Mouse (Mus musculus) midbrain, embryonic 16.5 days (tissue): ENCODE results near the gene Ehd1. TPM values are rescaled to one million over a fixed set of nuclear protein-coding genes. Genes with fewer than 3 reads are reported as not detected.

Experiments used
- ATAC-seq: fragments of 200-750 bp; cut with Nextera tagmentation; 2 replicates; pipeline ENCODE4 v1.8.0; 2017; ENCODE audit warnings: moderate TSS enrichment
- H3K27ac ChIP-seq: fragments of 300-500 bp; sonication (generic); 2 replicates; pipeline ENCODE4 v1.5.1; 2014; ENCODE audit warnings: mild to moderate bottlenecking, low read length, mixed read lengths
- H3K27me3 ChIP-seq: fragments of 300-500 bp; sonication (generic); 2 replicates; pipeline ENCODE4 v1.6.1; 2014; ENCODE audit warnings: low read depth, low read length, mixed read lengths; ENCODE audit not compliant: control insufficient read depth, insufficient read depth
- H3K36me3 ChIP-seq: fragments of 300-500 bp; sonication (generic); 2 replicates; pipeline ENCODE4 v1.6.1; 2014; ENCODE audit warnings: mild to moderate bottlenecking, low read length, moderate library complexity, mixed read lengths; ENCODE audit not compliant: control insufficient read depth, insufficient read depth
- H3K4me1 ChIP-seq: fragments of 300-500 bp; sonication (generic); 2 replicates; pipeline ENCODE4 v1.6.1; 2014; ENCODE audit warnings: mild to moderate bottlenecking, low read length, mixed read lengths; ENCODE audit not compliant: control insufficient read depth, insufficient read depth
- H3K4me2 ChIP-seq: fragments of 300-500 bp; sonication (generic); 2 replicates; pipeline ENCODE4 v1.6.1; 2014; ENCODE audit warnings: mild to moderate bottlenecking, low read length, mixed read lengths
- H3K4me3 ChIP-seq: fragments of 300-500 bp; sonication (generic); 2 replicates; pipeline ENCODE4 v1.5.1; 2014; ENCODE audit warnings: low read depth, mild to moderate bottlenecking, low read length, moderate library complexity, mixed read lengths
- H3K9ac ChIP-seq: fragments of 300-500 bp; sonication (generic); 2 replicates; pipeline ENCODE4 v1.6.1; 2014; ENCODE audit warnings: low read depth, low read length, mixed read lengths
- H3K9me3 ChIP-seq: fragments of 300-500 bp; sonication (generic); replicated peaks from 2 replicates; pipeline ENCODE4 v1.6.1; 2014; ENCODE audit warnings: mild to moderate bottlenecking, low read length, mixed read lengths; ENCODE audit not compliant: control insufficient read depth, poor library complexity, severe bottlenecking
- WGBS: fragments of 180-500 bp; shearing (Covaris S2); extraction: QIAGEN DNeasy Blood & Tissue Kit; methylation state at CpG from one replicate; pipeline ENCODE4 v1.1.7; 2014; 5-methylcytosine and 5-hydroxymethylcytosine counted together
- polyA plus RNA-seq: library from polyadenylated mRNA; unstranded; fragments of >200 nt; fragmentation: Nextera tagmentation; extraction: Ambion mirVana; gene quantifications from 2 replicates; pipeline ENCODE4 v1.2.1, GENCODE M21; 2015

Gene Ehd1
- polyA plus RNA-seq, 1 experiment from 2014 or later: 99.6 TPM

GRCm38 (mm10) chr19:6273592-6273991 is 2.9 kb upstream of the Ehd1 start:
- 85% methylated on average over 4 of the region's 4 CpGs for WGBS
- H3K9ac ChIP-seq: no peak overlapping the region
- no peak overlapping the region for H3K27ac ChIP-seq
- no peak for ATAC-seq
- H3K4me1 ChIP-seq: peaks cover 14% of the 10 kb centered on the region
- no peaks in the 10 kb centered on the region for H3K9me3 ChIP-seq
- H3K4me3 ChIP-seq: no peak overlapping the region
- H3K27me3 ChIP-seq: no peaks in the 10 kb centered on the region
- no peak overlapping the region for H3K4me2 ChIP-seq
- H3K36me3 ChIP-seq: no peaks in the 10 kb centered on the region

GRCm38 (mm10) chr19:6273998-6274608 is 2.4 kb upstream of the Ehd1 start:
- Histone ChIP-seq H3K36me3 (no peaks in the 10 kb centered on the region), H3K27ac (no peak overlapping the region), H3K4me1 (peaks cover 20% of the 10 kb centered on the region), H3K9me3 (no peaks in the 10 kb centered on the region), H3K4me2 (no peak overlapping the region), H3K9ac (no peak overlapping the region), H3K4me3 (no peak overlapping the region), H3K27me3 (no peaks in the 10 kb centered on the region)
- WGBS: 92% methylated on average over 13 of the region's 13 CpGs
- ATAC-seq: no peak

GRCm38 (mm10) chr19:6275740-6276389 is 660 bp upstream of the Ehd1 start:
- Histone ChIP-seq H3K4me3 (peak overlapping the region; percentile 77), H3K27me3 (no peaks in the 10 kb centered on the region), H3K36me3 (no peaks in the 10 kb centered on the region; the same call in 1 of the 2 replicates), H3K9me3 (no peaks in the 10 kb centered on the region), H3K4me1 (peaks cover 30% of the 10 kb centered on the region), H3K27ac (peak overlapping the region; percentile 78), H3K9ac (peak overlapping the region; percentile 69), H3K4me2 (peak overlapping the region; percentile 98)
- no peak; the same call in 1 of the 2 replicates for ATAC-seq
- 8% methylated on average over 15 of the region's 15 CpGs for WGBS

- peaks cover 30% of the 10 kb centered on the region for H3K4me1 ChIP-seq
- H3K9ac ChIP-seq: peak overlapping the region; percentile 82
- WGBS: 5% methylated on average over 10 of the region's 10 CpGs
- H3K9me3 ChIP-seq: no peaks in the 10 kb centered on the region
- ATAC-seq: no peak
- H3K27ac ChIP-seq: no peak overlapping the region
- H3K4me2 ChIP-seq: peak overlapping the region; percentile 98
- peaks cover 16% of the 10 kb centered on the region for H3K36me3 ChIP-seq
- H3K27me3 ChIP-seq: no peaks in the 10 kb centered on the region
- peak overlapping the region; percentile 77 for H3K4me3 ChIP-seq
Measured at GRCm38 (mm10) chr19:6277661-6278438, 1.3 kb downstream of the Ehd1 start.

GRCm38 (mm10) chr19:6278439-6279073 is 2.0 kb downstream of the Ehd1 start:
- ATAC-seq: no peak
- no peaks in the 10 kb centered on the region for H3K27me3 ChIP-seq
- peak overlapping the region; percentile 98 for H3K4me2 ChIP-seq
- peak overlapping the region; percentile 77 for H3K4me3 ChIP-seq
- H3K9ac ChIP-seq: peak overlapping the region; percentile 82
- peaks cover 20% of the 10 kb centered on the region for H3K36me3 ChIP-seq
- WGBS: 42% methylated on average over 6 of the region's 6 CpGs
- H3K4me1 ChIP-seq: peaks cover 30% of the 10 kb centered on the region
- H3K27ac ChIP-seq: no peak overlapping the region
- no peaks in the 10 kb centered on the region for H3K9me3 ChIP-seq

GRCm38 (mm10) chr19:6279481-6280144 is 3.1 kb downstream of the Ehd1 start:
- no peak for ATAC-seq
- H3K4me2 ChIP-seq: peak overlapping the region; percentile 98

GRCm38 (mm10) chr19:6280554-6280953 is 4.0 kb downstream of the Ehd1 start:
- Histone ChIP-seq H3K27ac (no peak overlapping the region), H3K4me2 (no peak overlapping the region), H3K4me1 (peaks cover 30% of the 10 kb centered on the region), H3K27me3 (no peaks in the 10 kb centered on the region), H3K9ac (no peak overlapping the region), H3K9me3 (no peaks in the 10 kb centered on the region), H3K36me3 (peaks cover 25% of the 10 kb centered on the region), H3K4me3 (no peak overlapping the region)
- no peak for ATAC-seq
- 87% methylated on average over 7 of the region's 7 CpGs for WGBS

More at GRCm38 (mm10) chr19:6279481-6280144, 3.1 kb downstream of the Ehd1 start:
- no peak overlapping the region; the same call in 1 of the 2 replicates for H3K4me3 ChIP-seq
- H3K36me3 ChIP-seq: peaks cover 25% of the 10 kb centered on the region
- peak overlapping the region; percentile 44; the same call in 1 of the 2 replicates for H3K9ac ChIP-seq
- no peaks in the 10 kb centered on the region for H3K27me3 ChIP-seq
- WGBS: 91% methylated on average over 6 of the region's 6 CpGs
- peaks cover 30% of the 10 kb centered on the region for H3K4me1 ChIP-seq
- H3K27ac ChIP-seq: no peak overlapping the region
- no peaks in the 10 kb centered on the region for H3K9me3 ChIP-seq

- Histone ChIP-seq H3K36me3 (peaks cover 25% of the 10 kb centered on the region), H3K4me2 (no peak overlapping the region), H3K27me3 (no peaks in the 10 kb centered on the region), H3K9me3 (no peaks in the 10 kb centered on the region), H3K4me1 (peaks cover 24% of the 10 kb centered on the region), H3K27ac (no peak overlapping the region), H3K4me3 (no peak overlapping the region), H3K9ac (no peak overlapping the region)
- ATAC-seq: no peak
- 88% methylated on average over 14 of the region's 14 CpGs for WGBS
Measured at GRCm38 (mm10) chr19:6281122-6282020, 4.8 kb downstream of the Ehd1 start.
